Mouse (Mus musculus): ENCODE data around the gene Cfap61. TPM values are rescaled to one million over a fixed set of nuclear protein-coding genes. Genes with fewer than 3 reads are reported as not detected.

Cfap61 gene
- polyA plus RNA-seq, 1 experiment from 2014 or later: 0.82 TPM

- Histone ChIP-seq H3K9me3 (no peaks in the 10 kb centered on the region), H3K9ac (no peak overlapping the region), H3K4me2 (replicated peaks) (no peak overlapping the region), H3K27me3 (replicated peaks) (peaks cover 22% of the 10 kb centered on the region), H3K4me1 (peaks cover 50% of the 10 kb centered on the region), H3K27ac (no peak overlapping the region; the same call in 1 of the 2 replicates), H3K36me3 (no peaks in the 10 kb centered on the region), H3K4me3 (no peak overlapping the region)
- no peak for ATAC-seq (ENCODE audit: low FRiP score, low read depth)
- 8% methylated on average over 14 of the region's 14 CpGs for WGBS
Observed at GRCm38 (mm10) chr2:146216111-146217064, 281.8 kb downstream of the Cfap61 start.

- Histone ChIP-seq H3K36me3 (no peaks in the 10 kb centered on the region), H3K9me3 (no peaks in the 10 kb centered on the region), H3K4me3 (no peak overlapping the region), H3K27me3 (replicated peaks) (peaks cover 26% of the 10 kb centered on the region), H3K9ac (peak overlapping the region; percentile 42; the same call in 1 of the 2 replicates), H3K4me1 (peaks cover 52% of the 10 kb centered on the region), H3K27ac (peak overlapping the region; percentile 38), H3K4me2 (replicated peaks) (peak overlapping the region; percentile 58)
- WGBS: under 1% methylated on average over 16 of the region's 16 CpGs
- peak; percentile 41 for ATAC-seq (ENCODE audit: low FRiP score, low read depth)
Observed at GRCm38 (mm10) chr2:146217227-146217980, 282.8 kb downstream of the Cfap61 start.

- WGBS: under 1% methylated on average over 40 of the region's 40 CpGs
- ATAC-seq (ENCODE audit: low FRiP score, low read depth): peak; percentile 38
- Histone ChIP-seq H3K4me1 (peaks cover 60% of the 10 kb centered on the region), H3K27ac (peak overlapping the region; percentile 38), H3K9me3 (no peaks in the 10 kb centered on the region), H3K27me3 (replicated peaks) (peaks cover 31% of the 10 kb centered on the region), H3K9ac (peak overlapping the region; percentile 42; the same call in 1 of the 2 replicates), H3K36me3 (no peaks in the 10 kb centered on the region), H3K4me2 (replicated peaks) (peak overlapping the region; percentile 58), H3K4me3 (peak overlapping the region; percentile 15)
Observed at GRCm38 (mm10) chr2:146218161-146218691, 283.6 kb downstream of the Cfap61 start.

GRCm38 (mm10) chr2:146218881-146219535, 284.4 kb downstream of the Cfap61 start:
- peak overlapping the region; percentile 58 for H3K4me2 ChIP-seq (replicated peaks)
- peaks cover 66% of the 10 kb centered on the region for H3K4me1 ChIP-seq
- peak overlapping the region; percentile 18 for H3K4me3 ChIP-seq
- H3K27me3 ChIP-seq (replicated peaks): peaks cover 36% of the 10 kb centered on the region
- no peaks in the 10 kb centered on the region for H3K36me3 ChIP-seq
- H3K9ac ChIP-seq: peak overlapping the region; percentile 42; the same call in 1 of the 2 replicates
- 0 out of 2 replicates have a peak overlapping the region, but pooled peaks have one; percentile 20 for H3K27ac ChIP-seq
- 1% methylated on average over 19 of the region's 19 CpGs for WGBS
- ATAC-seq (ENCODE audit: low FRiP score, low read depth): no peak
- no peaks in the 10 kb centered on the region for H3K9me3 ChIP-seq

- Histone ChIP-seq H3K27ac (no peak overlapping the region), H3K27me3 (replicated peaks) (peaks cover 36% of the 10 kb centered on the region), H3K9me3 (no peaks in the 10 kb centered on the region), H3K9ac (no peak overlapping the region), H3K36me3 (no peaks in the 10 kb centered on the region), H3K4me2 (replicated peaks) (peak overlapping the region; percentile 24; the same call in 1 of the 2 replicates), H3K4me3 (no peak overlapping the region), H3K4me1 (peaks cover 62% of the 10 kb centered on the region)
- WGBS: 8% methylated on average over 11 of the region's 11 CpGs
- ATAC-seq (ENCODE audit: low FRiP score, low read depth): no peak
Observed at GRCm38 (mm10) chr2:146219791-146220190, 285.2 kb downstream of the Cfap61 start.

GRCm38 (mm10) chr2:146220591-146221075, 286.0 kb downstream of the Cfap61 start:
- under 1% methylated on average over 24 of the region's 24 CpGs for WGBS
- peaks cover 58% of the 10 kb centered on the region for H3K4me1 ChIP-seq
- H3K9me3 ChIP-seq: no peaks in the 10 kb centered on the region
- H3K27ac ChIP-seq: peak overlapping the region; percentile 76; the same call in 1 of the 2 replicates
- H3K4me3 ChIP-seq: peak overlapping the region; percentile 72
- H3K4me2 ChIP-seq (replicated peaks): peak overlapping the region; percentile 89
- ATAC-seq (ENCODE audit: low FRiP score, low read depth): no peak
- peak overlapping the region; percentile 51 for H3K9ac ChIP-seq
- peaks cover 43% of the 10 kb centered on the region for H3K27me3 ChIP-seq (replicated peaks)
- no peaks in the 10 kb centered on the region for H3K36me3 ChIP-seq

- H3K4me2 ChIP-seq (replicated peaks): peak within 1 kb of the TSS; percentile 89
- no peaks in the 10 kb centered on the region for H3K9me3 ChIP-seq
- WGBS: under 1% methylated on average over 61 of the region's 86 CpGs
- no peaks in the 10 kb centered on the region for H3K36me3 ChIP-seq
- peaks cover 49% of the 10 kb centered on the region for H3K27me3 ChIP-seq (replicated peaks)
- peaks cover 53% of the 10 kb centered on the region for H3K4me1 ChIP-seq
- peak within 1 kb of the TSS; percentile 89 for H3K9ac ChIP-seq
- H3K27ac ChIP-seq: peak within 1 kb of the TSS; percentile 91
- peak; percentile 63 for ATAC-seq (ENCODE audit: low FRiP score, low read depth)
- peak within 1 kb of the TSS; percentile 72 for H3K4me3 ChIP-seq
Observed at GRCm38 (mm10) chr2:146221076-146221928, 286.7 kb downstream of the Cfap61 start, which contains the start of gene Insm1. TSS of gene Insm1 (plus strand) at chr2:146221921.

- Histone ChIP-seq H3K27me3 (replicated peaks) (peaks cover 55% of the 10 kb centered on the region), H3K4me2 (replicated peaks) (peak overlapping the region; percentile 89), H3K9ac (peak overlapping the region; percentile 89), H3K4me3 (peak overlapping the region; percentile 72), H3K9me3 (no peaks in the 10 kb centered on the region), H3K36me3 (no peaks in the 10 kb centered on the region), H3K27ac (peak overlapping the region; percentile 91), H3K4me1 (peaks cover 58% of the 10 kb centered on the region)
- ATAC-seq (ENCODE audit: low FRiP score, low read depth): peak; percentile 42
- under 1% methylated on average over 41 of the region's 44 CpGs for WGBS
Observed at GRCm38 (mm10) chr2:146221929-146222278, 287.3 kb downstream of the Cfap61 start.

GRCm38 (mm10) chr2:146222279-146223175, 287.9 kb downstream of the Cfap61 start:
- H3K36me3 ChIP-seq: no peaks in the 10 kb centered on the region
- H3K9me3 ChIP-seq: no peaks in the 10 kb centered on the region
- peak overlapping the region; percentile 89 for H3K4me2 ChIP-seq (replicated peaks)
- peak overlapping the region; percentile 72 for H3K4me3 ChIP-seq
- peaks cover 59% of the 10 kb centered on the region for H3K27me3 ChIP-seq (replicated peaks)
- peak overlapping the region; percentile 89 for H3K9ac ChIP-seq
- peak; percentile 11 for ATAC-seq (ENCODE audit: low FRiP score, low read depth)
- under 1% methylated on average over 112 of the region's 133 CpGs for WGBS
- peak overlapping the region; percentile 91 for H3K27ac ChIP-seq
- peaks cover 53% of the 10 kb centered on the region for H3K4me1 ChIP-seq

Measured in neural tube, embryonic 12.5 days (tissue).